ENCODE assay signal across 17 mouse cellular contexts in genomic region chr12:31712727-31713126, GRCm38 (mm10). TPM values are rescaled to one million over a fixed set of nuclear protein-coding genes. Genes with fewer than 3 reads are reported as not detected.
DNase-seq lines count a peak whose midpoint lies in the region; ATAC-seq and TF ChIP-seq lines count a peak whose summit lies in the region.
"Had no signal": no experiment of that assay in that cellular context is flagged by ENCODE, and none has a peak within 500 bp of the region (broad histone marks: within the 10 kb centered on the region; RNA-seq: fewer than 3 reads in every experiment).

No protein-coding gene starts in this region.

- H3K79me2 ChIP-seq in heart, adult 2 months (replicated peaks; ENCODE audit: control insufficient read depth, insufficient read depth, low read length) = no peaks in the 10 kb centered on the region

- H3K9me3 ChIP-seq in hindbrain, embryonic 14.5 days (ENCODE audit: control insufficient read depth, low read length) = no peaks in the 10 kb centered on the region
- no peaks in the 10 kb centered on the region for H3K9me3 ChIP-seq in midbrain, postnatal 0 days (ENCODE audit: low read length)
- H3K9me3 ChIP-seq: embryonic facial prominence, embryonic 12.5 days; heart, embryonic 12.5 days; intestine, embryonic 15.5 days; kidney, embryonic 15.5 days had no signal

- no peaks in the 10 kb centered on the region for H3K27me3 ChIP-seq in heart, adult 2 months (ENCODE audit: control insufficient read depth, insufficient read depth, low read length)
- H3K27me3 ChIP-seq in hindbrain, embryonic 14.5 days (ENCODE audit: control insufficient read depth, insufficient read depth, low read length) = no peaks in the 10 kb centered on the region
- H3K27me3 ChIP-seq in midbrain, postnatal 0 days (ENCODE audit: insufficient read depth, low read length) = no peaks in the 10 kb centered on the region
- H3K27me3 ChIP-seq: embryonic facial prominence, embryonic 12.5 days; heart, embryonic 12.5 days; intestine, embryonic 15.5 days; kidney, embryonic 15.5 days; Patski had no signal

- ATAC-seq in hindbrain, embryonic 14.5 days (ENCODE audit: low FRiP score) = no peak
- no peak for ATAC-seq in midbrain, postnatal 0 days (ENCODE audit: low FRiP score)
- ATAC-seq: intestine, embryonic 15.5 days; Patski had no signal

- WGBS in heart, adult 2 months = 68% methylated on average over 4 of the region's 4 CpGs
- 50% methylated on average over 4 of the region's 4 CpGs for WGBS in hindbrain, embryonic 14.5 days
- 62% methylated on average over 4 of the region's 4 CpGs for WGBS in midbrain, postnatal 0 days

- no peak for DNase-seq in heart, adult 2 months
- no peak for DNase-seq in heart, adult 8-10 months (ENCODE audit: low spot score)
- no peak for DNase-seq in left cerebral cortex, adult 2 months (ENCODE audit: extremely low spot score in 1 of 2, low spot score in 2 of 2)
- no peak for DNase-seq in left cerebral cortex, adult 8-10 months (ENCODE audit: low spot score in 2 of 2)
- peak; percentile 40 for DNase-seq in hindbrain, embryonic 14.5 days (ENCODE audit: low spot score)
- no peak for DNase-seq in midbrain, postnatal 0 days (ENCODE audit: low spot score)
- no peak for DNase-seq in lung, adult 18-20 months
- DNase-seq in frontal cortex, postnatal 14 days (ENCODE audit: low spot score in 2 of 2) = no peak
- DNase-seq: B cell, adult 2 months; liver; right cerebral cortex, postnatal 4 days had no signal

- TF ChIP-seq POLR2A in heart, adult 2 months (IDR thresholded peaks at IDR 0.05; ENCODE audit: insufficient read depth, low read depth, low read length) = no peak

- H3K4me2 ChIP-seq in hindbrain, embryonic 14.5 days (replicated peaks) = peak overlapping the region; percentile 74
- H3K4me2 ChIP-seq in midbrain, postnatal 0 days (ENCODE audit: low read depth, low read length, poor library complexity, severe bottlenecking) = peak overlapping the region; percentile 45
- H3K4me2 ChIP-seq: intestine, embryonic 15.5 days; kidney, embryonic 15.5 days had no signal

- H3K27ac ChIP-seq in heart, adult 2 months = peak overlapping the region; percentile 56
- H3K27ac ChIP-seq in left cerebral cortex, adult 2 months = peak overlapping the region; percentile 97
- peak overlapping the region; percentile 84 for H3K27ac ChIP-seq in hindbrain, embryonic 14.5 days
- no peak overlapping the region for H3K27ac ChIP-seq in midbrain, postnatal 0 days (ENCODE audit: low read depth, low read length)
- H3K27ac ChIP-seq: embryonic facial prominence, embryonic 12.5 days; intestine, embryonic 15.5 days; kidney, embryonic 15.5 days had no signal

- H3K4me3 ChIP-seq in heart, adult 2 months = peak overlapping the region; percentile 37
- H3K4me3 ChIP-seq in left cerebral cortex, adult 2 months = peak overlapping the region; percentile 64
- peak overlapping the region; percentile 56 for H3K4me3 ChIP-seq in hindbrain, embryonic 14.5 days (replicated peaks; ENCODE audit: low read length)
- peak overlapping the region; percentile 52 for H3K4me3 ChIP-seq in midbrain, postnatal 0 days (ENCODE audit: low read depth, low read length)
- H3K4me3 ChIP-seq: intestine, embryonic 15.5 days; kidney, embryonic 15.5 days had no signal

- TF ChIP-seq CTCF in heart, adult 2 months (IDR thresholded peaks at IDR 0.05) = no peak
- no peak for TF ChIP-seq CTCF in left cerebral cortex, adult 2 months (IDR thresholded peaks at IDR 0.05)
- no peak for TF ChIP-seq CTCF in midbrain, postnatal 0 days (IDR thresholded peaks at IDR 0.05)

- H3K9ac ChIP-seq in heart, adult 2 months (ENCODE audit: low read depth, low read length) = no peak overlapping the region
- H3K9ac ChIP-seq in hindbrain, embryonic 14.5 days = peak overlapping the region; percentile 67
- H3K9ac ChIP-seq in midbrain, postnatal 0 days (replicated peaks; ENCODE audit: low read length, poor library complexity, severe bottlenecking) = 0 out of 2 replicates have a peak overlapping the region, but pooled peaks have one; percentile 33
- H3K9ac ChIP-seq: embryonic facial prominence, embryonic 12.5 days; intestine, embryonic 15.5 days; kidney, embryonic 15.5 days had no signal

- intact Hi-C loops in heart, adult 2 months (cut with DNase I) = loop anchor here (10.0 kb wide), 2 partner anchors 148 to 338 kb away; no protein-coding TSS in a partner anchor
- intact Hi-C loops in left cerebral cortex, adult 2 months (cut with DNase I) = loop anchor here (1.0 to 5.0 kb wide), 5 partner anchors 18 to 215 kb away; no protein-coding TSS in a partner anchor

- no peaks in the 10 kb centered on the region for H3K4me1 ChIP-seq in heart, adult 2 months (ENCODE audit: control insufficient read depth, insufficient read depth, low read length)
- peaks cover 21% of the 10 kb centered on the region; the same call in 1 of the 2 replicates for H3K4me1 ChIP-seq in hindbrain, embryonic 14.5 days (replicated peaks; ENCODE audit: control insufficient read depth, insufficient read depth, low read length)
- no peaks in the 10 kb centered on the region for H3K4me1 ChIP-seq in midbrain, postnatal 0 days (ENCODE audit: insufficient read depth, low read length)
- H3K4me1 ChIP-seq: intestine, embryonic 15.5 days had no signal

- H3K36me3 ChIP-seq in heart, adult 2 months (ENCODE audit: control insufficient read depth, insufficient read depth, low read length) = peaks cover 5% of the 10 kb centered on the region
- H3K36me3 ChIP-seq in hindbrain, embryonic 14.5 days (replicated peaks; ENCODE audit: control insufficient read depth, insufficient read depth) = peaks cover 10% of the 10 kb centered on the region; the same call in 1 of the 2 replicates
- no peaks in the 10 kb centered on the region for H3K36me3 ChIP-seq in midbrain, postnatal 0 days (ENCODE audit: insufficient read depth, low read length)
- H3K36me3 ChIP-seq: embryonic facial prominence, embryonic 12.5 days; intestine, embryonic 15.5 days; kidney, embryonic 15.5 days had no signal

- no peak for TF ChIP-seq EP300 in heart, adult 2 months (IDR thresholded peaks at IDR 0.05; ENCODE audit: insufficient read depth, low read depth, low read length)

RNA-seq across cellular contexts. Expression of gene Gpr22, which starts 1.0 kb away (rescaled TPM):
- 10 to 100 TPM; 19.0 to 29.6 TPM for total RNA-seq in heart, adult 2 months (2021)
- 12.4 and 37.9 TPM in 2 replicates for polyA plus RNA-seq in heart, adult 2 months (2012; rRNA removed)
- 10 to 100 TPM; 20.5 to 30.8 (median 28.3) TPM for total RNA-seq in heart, adult 8-10 months (2022)
- 10 to 100 TPM; 49.5 to 54.4 TPM for total RNA-seq in left cerebral cortex, adult 2 months (2021)
- 10 to 100 TPM; 36.1 to 48.9 (median 43.9) TPM for total RNA-seq in left cerebral cortex, adult 8-10 months (2022)
- 19.7 and 21.1 TPM in 2 replicates for polyA plus RNA-seq in hindbrain, embryonic 14.5 days (2014; fragmentation: Nextera tagmentation; extraction: Ambion mirVana)
- total RNA-seq in midbrain, postnatal 0 days (2014; rRNA removed) = 21.2 and 22.6 TPM in 2 replicates
- 17.5 and 19.0 TPM in 2 replicates for polyA plus RNA-seq in midbrain, postnatal 0 days (2015; fragmentation: Nextera tagmentation; extraction: Ambion mirVana)
- total RNA-seq: gastrocnemius, adult 18-20 months had no signal

RNA-seq across cellular contexts. Expression of gene Cog5, which starts 58.1 kb away (rescaled TPM):
- total RNA-seq in heart, adult 2 months (2021) = 10 to 100 TPM; 55.8 to 58.3 TPM
- polyA plus RNA-seq in heart, adult 2 months (2012; rRNA removed) = 24.7 and 48.2 TPM in 2 replicates
- 10 to 100 TPM; 56.3 to 63.2 (median 59.0) TPM for total RNA-seq in heart, adult 8-10 months (2022)
- 10 to 100 TPM; 44.4 to 46.8 TPM for total RNA-seq in left cerebral cortex, adult 2 months (2021)
- total RNA-seq in left cerebral cortex, adult 8-10 months (2022) = 10 to 100 TPM; 47.8 to 56.0 (median 53.0) TPM
- polyA plus RNA-seq in hindbrain, embryonic 14.5 days (2014; fragmentation: Nextera tagmentation; extraction: Ambion mirVana) = 34.3 and 38.0 TPM in 2 replicates
- total RNA-seq in midbrain, postnatal 0 days (2014; rRNA removed) = 41.1 and 51.8 TPM in 2 replicates
- polyA plus RNA-seq in midbrain, postnatal 0 days (2015; fragmentation: Nextera tagmentation; extraction: Ambion mirVana) = 16.9 and 18.8 TPM in 2 replicates

RNA-seq across cellular contexts. Expression of gene Dus4l, which starts 58.1 kb away (rescaled TPM):
- 1 to 10 TPM; 7.9 to 8.8 TPM for total RNA-seq in heart, adult 2 months (2021)
- 3.3 and 5.9 TPM in 2 replicates for polyA plus RNA-seq in heart, adult 2 months (2012; rRNA removed)
- 1 to 10 TPM; 5.2 to 9.2 (median 7.0) TPM for total RNA-seq in heart, adult 8-10 months (2022)
- 1 to 10 TPM; 7.5 to 8.1 TPM for total RNA-seq in left cerebral cortex, adult 2 months (2021)
- 10 to 100 TPM in 1 of 4 experiments, 1 to 10 TPM in 3; 5.6 to 13.8 (median 7.7) TPM for total RNA-seq in left cerebral cortex, adult 8-10 months (2022)
- polyA plus RNA-seq in hindbrain, embryonic 14.5 days (2014; fragmentation: Nextera tagmentation; extraction: Ambion mirVana) = 7.2 and 9.3 TPM in 2 replicates
- 3.9 and 8.6 TPM in 2 replicates for total RNA-seq in midbrain, postnatal 0 days (2014; rRNA removed)
- polyA plus RNA-seq in midbrain, postnatal 0 days (2015; fragmentation: Nextera tagmentation; extraction: Ambion mirVana) = 5.9 and 8.3 TPM in 2 replicates
